Mouse (Mus musculus) CH12.LX (cell line): ENCODE measurements around the gene Tmco4.

ENCODE experiments used
- CTCF ChIP-seq, 2 experiments: IDR thresholded peaks in 1 of 2; conservative IDR thresholded peaks in 1 of 2; 2 replicates each; pipeline ENCODE4 v1.5.1; 2011 to 2012; ENCODE audit warnings: low read depth in 2 of 2, low read length in 2 of 2, improper control_type of control experiment in 1 of 2, inconsistent platforms in 1 of 2, mild to moderate bottlenecking in 1 of 2, moderate library complexity in 1 of 2
- E2F4 ChIP-seq: IDR thresholded peaks from 2 replicates; pipeline ENCODE4 v1.6.1; 2011; ENCODE audit warnings: low read depth, low read length, improper control_type of control experiment; ENCODE audit not compliant: insufficient replicate concordance
- EP300 ChIP-seq: IDR thresholded peaks from 2 replicates; pipeline ENCODE4 v1.6.1; 2011; ENCODE audit warnings: low read length, improper control_type of control experiment
- ETS1 ChIP-seq: conservative IDR thresholded peaks from 2 replicates; pipeline ENCODE4 v1.6.1; 2012; ENCODE audit warnings: low read depth, mild to moderate bottlenecking, inconsistent platforms, low read length, improper control_type of control experiment, moderate library complexity
- POLR2A ChIP-seq: IDR thresholded peaks from 2 replicates; pipeline ENCODE4 v1.6.1; 2011; ENCODE audit warnings: low read depth, mild to moderate bottlenecking, improper control_type of control experiment, low read length

DNA sequence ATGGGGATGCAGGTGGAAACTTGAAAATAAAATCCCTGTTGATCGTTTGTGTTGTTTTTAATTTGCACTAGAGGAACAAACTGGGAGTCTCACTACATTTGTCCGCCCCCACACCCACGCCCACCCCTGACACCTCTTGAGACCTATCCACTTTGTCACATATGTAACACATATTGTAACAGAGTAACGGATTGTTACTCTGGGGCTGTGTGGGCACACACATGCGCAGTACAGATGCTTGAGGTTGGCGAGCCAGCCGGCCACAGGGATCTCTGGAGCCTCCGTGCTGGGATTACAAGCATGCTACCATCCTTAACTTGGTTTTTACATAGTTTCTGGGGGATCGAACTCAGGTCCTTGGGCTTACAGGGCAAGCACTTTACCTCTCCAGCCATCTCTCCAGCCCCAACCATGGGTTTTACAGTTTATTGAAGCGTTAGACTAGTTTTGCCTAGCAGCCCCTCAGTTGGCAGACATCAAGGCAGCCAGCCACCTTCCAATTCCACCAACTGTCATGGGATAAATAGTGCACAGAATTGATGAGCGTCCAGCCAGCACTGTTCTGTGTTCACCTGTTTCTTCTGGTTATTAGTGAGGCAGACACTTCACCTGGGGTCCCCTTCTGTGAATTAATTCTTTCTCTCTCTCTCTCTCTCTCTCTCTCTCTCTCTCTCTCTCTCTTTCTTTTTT, 38.1 kb upstream of the Tmco4 start:
- no peak for TF ChIP-seq CTCF (conservative IDR thresholded peaks at IDR 0.05 in 1 of 2, IDR thresholded peaks at IDR 0.05 in 1 of 2; ENCODE audit: low read depth in 2 of 2, low read length in 2 of 2)
- TF ChIP-seq POLR2A, result no peak
- TF ChIP-seq EP300, result no peak
- TF ChIP-seq E2F4, result no peak
- TF ChIP-seq ETS1, result no peak
